Mouse (Mus musculus) neural tube, embryonic 11.5 days (tissue): ENCODE data around the gene Gm28048. TPM values are rescaled to one million over a fixed set of nuclear protein-coding genes. Genes with fewer than 3 reads are reported as not detected.

Experiments
- ATAC-seq: fragments of 200-750 bp; cut with Nextera tagmentation; 2 replicates; pipeline ENCODE4 v1.8.0; 2017; ENCODE audit warnings: moderate number of reproducible peaks, mild to moderate bottlenecking, moderate TSS enrichment, moderate library complexity; ENCODE audit not compliant: insufficient read depth, low FRiP score, low TSS enrichment
- DNase-seq: peaks from one replicate; pipeline ENCODE4 v3.0.0-alpha.2; 2015; ENCODE audit warnings: low spot score
- H3K27ac ChIP-seq: fragments of 300-500 bp; sonication (generic); 2 replicates; pipeline ENCODE4 v1.5.1; 2014; ENCODE audit warnings: low read depth, mild to moderate bottlenecking, low read length
- H3K27me3 ChIP-seq: fragments of 300-500 bp; sonication (generic); 2 replicates; pipeline ENCODE4 v1.6.1; 2014; ENCODE audit warnings: mild to moderate bottlenecking, low read length, mixed read lengths; ENCODE audit not compliant: control insufficient read depth, insufficient read depth
- H3K36me3 ChIP-seq: fragments of 300-500 bp; sonication (generic); 2 replicates; pipeline ENCODE4 v1.6.1; 2014; ENCODE audit warnings: mild to moderate bottlenecking, low read length, moderate library complexity, mixed read lengths; ENCODE audit not compliant: control insufficient read depth, insufficient read depth
- H3K4me1 ChIP-seq: fragments of 300-500 bp; sonication (generic); 2 replicates; pipeline ENCODE4 v1.6.1; 2014; ENCODE audit warnings: low read length, mixed read lengths; ENCODE audit not compliant: control insufficient read depth, insufficient read depth
- H3K4me2 ChIP-seq: fragments of 300-500 bp; sonication (generic); 2 replicates; pipeline ENCODE4 v1.6.1; 2014; ENCODE audit warnings: low read depth, mild to moderate bottlenecking, moderate library complexity
- H3K4me3 ChIP-seq: fragments of 300-500 bp; sonication (generic); 2 replicates; pipeline ENCODE4 v1.5.1; 2014; ENCODE audit warnings: low read depth, low read length
- H3K9ac ChIP-seq: fragments of 300-500 bp; sonication (generic); 2 replicates; pipeline ENCODE4 v1.6.1; 2014; ENCODE audit warnings: mild to moderate bottlenecking, low read length
- H3K9me3 ChIP-seq: fragments of 300-500 bp; sonication (generic); 2 replicates; pipeline ENCODE4 v1.6.1; 2016; ENCODE audit warnings: low read length; ENCODE audit not compliant: control insufficient read depth
- WGBS: fragments of 180-500 bp; shearing (Covaris S2); extraction: QIAGEN DNeasy Blood & Tissue Kit; methylation state at CpG from one replicate; pipeline ENCODE4 v1.1.7; 2014; 5-methylcytosine and 5-hydroxymethylcytosine counted together
- polyA plus RNA-seq: library from polyadenylated mRNA; unstranded; fragments of >200 nt; fragmentation: Nextera tagmentation; extraction: Ambion mirVana; gene quantifications from 2 replicates; pipeline ENCODE4 v1.2.1, GENCODE M21; 2014

Gene Gm28048
- polyA plus RNA-seq, 1 experiment from 2014 or later: 5.9 TPM

DNA sequence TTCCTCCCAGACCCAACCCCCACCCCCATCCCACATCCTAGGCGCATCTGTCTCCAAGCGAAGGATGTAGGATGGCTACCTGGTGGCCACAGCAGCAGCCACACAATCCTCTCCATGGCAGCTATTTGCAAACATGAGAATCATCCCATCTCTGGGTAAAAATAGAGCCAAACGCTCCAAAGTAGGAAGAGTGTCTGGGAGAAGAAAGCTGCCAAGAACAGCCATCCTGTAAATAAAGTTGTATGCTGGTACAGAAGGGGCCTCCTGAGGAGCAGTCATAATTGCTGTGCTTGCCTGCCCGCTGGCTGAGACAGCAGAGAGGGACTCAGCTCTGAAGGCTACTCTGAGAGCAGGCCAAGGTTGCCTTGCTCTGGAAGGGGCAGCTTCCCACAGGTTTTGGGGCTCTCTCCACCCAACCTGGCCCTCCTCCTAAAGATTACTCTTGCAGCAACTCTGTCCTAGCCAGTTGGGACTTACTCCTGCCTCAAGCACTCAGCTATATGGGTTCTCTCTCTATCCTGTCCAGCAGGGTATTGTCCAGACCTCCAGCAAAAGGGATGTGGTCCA, 154.3 kb downstream of the Gm28048 start:
- 85% methylated on average over 4 of the region's 4 CpGs for WGBS
- Histone ChIP-seq H3K4me3 (no peak overlapping the region), H3K27me3 (no peaks in the 10 kb centered on the region), H3K36me3 (no peaks in the 10 kb centered on the region), H3K4me1 (no peaks in the 10 kb centered on the region), H3K27ac (no peak overlapping the region), H3K9me3 (no peaks in the 10 kb centered on the region), H3K4me2 (no peak overlapping the region), H3K9ac (no peak overlapping the region)
- ATAC-seq (no peak), DNase-seq (no peak)

- Histone ChIP-seq H3K27me3 (no peaks in the 10 kb centered on the region), H3K36me3 (no peaks in the 10 kb centered on the region), H3K4me2 (no peak overlapping the region), H3K4me3 (no peak overlapping the region), H3K9ac (no peak overlapping the region), H3K4me1 (no peaks in the 10 kb centered on the region), H3K27ac (no peak overlapping the region), H3K9me3 (no peaks in the 10 kb centered on the region)
- ATAC-seq (no peak), DNase-seq (no peak)
- 88% methylated on average over 6 of the region's 6 CpGs for WGBS
Measured at GRCm38 (mm10) chr11:22826665-22827064, 155.2 kb downstream of the Gm28048 start.

DNA sequence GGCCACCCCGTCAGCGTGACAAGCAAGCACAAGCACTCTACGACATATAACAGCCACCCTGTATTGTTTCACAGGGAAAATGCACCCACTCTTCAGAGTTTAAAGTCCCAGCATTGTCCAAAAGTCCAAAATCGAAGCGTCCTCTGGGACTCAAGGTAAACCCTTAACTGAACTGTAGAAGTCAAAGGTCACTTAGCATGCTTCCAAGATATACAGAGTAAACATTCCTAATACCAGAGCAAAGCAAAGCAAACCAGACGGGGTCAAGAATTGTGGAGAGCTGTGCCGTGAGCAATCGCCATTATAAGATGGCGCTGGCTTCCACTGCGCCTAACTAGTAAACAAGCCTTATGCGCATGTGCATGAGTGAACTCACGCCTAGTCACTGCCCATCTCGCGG, 155.8 kb downstream of the Gm28048 start:
- Histone ChIP-seq H3K27ac (no peak overlapping the region), H3K4me1 (no peaks in the 10 kb centered on the region), H3K27me3 (no peaks in the 10 kb centered on the region), H3K4me3 (no peak overlapping the region), H3K36me3 (no peaks in the 10 kb centered on the region), H3K4me2 (no peak overlapping the region), H3K9ac (no peak overlapping the region), H3K9me3 (no peaks in the 10 kb centered on the region)
- ATAC-seq (no peak), DNase-seq (no peak)
- WGBS: 91% methylated on average over 14 of the region's 14 CpGs

- H3K9ac ChIP-seq: no peak overlapping the region
- no peaks in the 10 kb centered on the region for H3K27me3 ChIP-seq
- ATAC-seq (no peak), DNase-seq (no peak)
- H3K9me3 ChIP-seq: no peaks in the 10 kb centered on the region
- no peak overlapping the region for H3K27ac ChIP-seq
- H3K4me3 ChIP-seq: no peak overlapping the region
- no peaks in the 10 kb centered on the region for H3K36me3 ChIP-seq
- H3K4me1 ChIP-seq: no peaks in the 10 kb centered on the region
- WGBS: 93% methylated on average over 1 of the region's 1 CpGs
- H3K4me2 ChIP-seq: no peak overlapping the region
Measured at GRCm38 (mm10) chr11:22825548-22825947, 156.3 kb downstream of the Gm28048 start.

DNA sequence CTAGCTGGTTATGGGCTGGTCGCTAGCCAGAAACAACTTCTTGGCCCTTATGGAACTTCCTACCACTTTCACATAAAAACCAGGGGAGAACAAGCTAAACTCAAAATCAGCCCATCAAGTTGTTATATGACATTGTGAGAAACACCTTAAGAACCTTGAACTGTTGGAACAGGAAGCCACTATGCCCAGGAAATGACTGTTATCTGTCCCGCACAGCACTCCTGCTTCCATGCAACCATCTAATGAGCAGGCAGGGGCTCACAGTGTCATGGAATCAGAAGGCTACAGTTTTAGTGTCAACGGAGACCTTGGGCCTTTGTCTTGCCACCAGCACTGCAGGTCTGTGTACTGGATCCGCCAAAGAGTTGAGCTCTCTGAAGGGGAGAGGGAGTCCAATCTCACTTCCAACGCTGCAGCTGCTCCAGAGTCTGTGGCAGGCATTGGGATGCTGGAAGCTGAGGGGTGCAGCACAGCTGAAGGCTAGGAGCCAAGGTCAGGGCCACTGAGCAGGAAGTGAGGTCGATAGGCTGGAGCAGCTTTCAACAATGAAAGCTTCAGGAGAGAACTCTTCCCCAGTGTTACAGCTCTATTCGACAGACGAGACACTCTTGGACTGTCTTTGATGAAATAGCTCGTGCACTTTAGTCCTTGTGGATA, 157.7 kb downstream of the Gm28048 start:
- Histone ChIP-seq H3K9ac (no peak overlapping the region), H3K4me2 (no peak overlapping the region), H3K4me3 (no peak overlapping the region), H3K4me1 (no peaks in the 10 kb centered on the region), H3K9me3 (no peaks in the 10 kb centered on the region), H3K36me3 (no peaks in the 10 kb centered on the region), H3K27me3 (no peaks in the 10 kb centered on the region), H3K27ac (no peak overlapping the region)
- DNase-seq: no peak
- ATAC-seq: no peak
- 87% methylated on average over 9 of the region's 9 CpGs for WGBS

GRCm38 (mm10) chr11:22821243-22821642, 160.6 kb downstream of the Gm28048 start:
- Histone ChIP-seq H3K9ac (no peak overlapping the region), H3K36me3 (no peaks in the 10 kb centered on the region), H3K4me2 (no peak overlapping the region), H3K27ac (no peak overlapping the region), H3K9me3 (no peaks in the 10 kb centered on the region), H3K4me3 (no peak overlapping the region), H3K27me3 (no peaks in the 10 kb centered on the region), H3K4me1 (no peaks in the 10 kb centered on the region)
- DNase-seq (no peak), ATAC-seq (no peak)
- WGBS: 90% methylated on average over 3 of the region's 3 CpGs

- ATAC-seq: no peak
- 71% methylated on average over 5 of the region's 5 CpGs for WGBS
Measured at GRCm38 (mm10) chr11:22818371-22818770, 163.5 kb downstream of the Gm28048 start.

DNA sequence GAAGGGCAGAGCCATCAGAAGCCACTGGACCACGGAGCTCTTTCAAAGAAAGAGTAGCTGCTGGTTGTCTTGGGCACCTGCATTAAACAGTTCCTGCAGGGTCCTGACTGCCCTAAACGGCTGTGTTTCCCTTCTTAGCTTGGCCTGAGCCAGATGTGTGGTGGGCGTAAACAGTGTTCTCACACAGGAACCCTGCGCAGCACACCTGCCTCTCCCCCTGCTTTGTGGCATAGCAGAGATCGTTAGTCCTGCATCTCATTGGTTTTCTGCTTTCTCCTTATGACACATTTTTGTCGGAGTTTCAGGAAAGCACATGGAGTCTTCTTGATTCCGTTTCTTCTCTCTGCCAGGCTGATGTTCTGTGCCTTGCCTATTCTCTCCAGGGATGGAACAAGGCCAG, 166.0 kb downstream of the Gm28048 start:
- DNase-seq (no peak), ATAC-seq (no peak)
- Histone ChIP-seq H3K9me3 (no peaks in the 10 kb centered on the region), H3K36me3 (no peaks in the 10 kb centered on the region), H3K4me2 (no peak overlapping the region), H3K27me3 (no peaks in the 10 kb centered on the region), H3K4me1 (no peaks in the 10 kb centered on the region), H3K4me3 (no peak overlapping the region), H3K27ac (no peak overlapping the region), H3K9ac (no peak overlapping the region)
- 89% methylated on average over 7 of the region's 7 CpGs for WGBS

More at GRCm38 (mm10) chr11:22818371-22818770, 163.5 kb downstream of the Gm28048 start:
- Histone ChIP-seq H3K9ac (no peak overlapping the region), H3K36me3 (no peaks in the 10 kb centered on the region), H3K9me3 (no peaks in the 10 kb centered on the region), H3K4me1 (no peaks in the 10 kb centered on the region), H3K4me2 (no peak overlapping the region), H3K27ac (no peak overlapping the region), H3K4me3 (no peak overlapping the region), H3K27me3 (no peaks in the 10 kb centered on the region)
- no peak for DNase-seq

DNA sequence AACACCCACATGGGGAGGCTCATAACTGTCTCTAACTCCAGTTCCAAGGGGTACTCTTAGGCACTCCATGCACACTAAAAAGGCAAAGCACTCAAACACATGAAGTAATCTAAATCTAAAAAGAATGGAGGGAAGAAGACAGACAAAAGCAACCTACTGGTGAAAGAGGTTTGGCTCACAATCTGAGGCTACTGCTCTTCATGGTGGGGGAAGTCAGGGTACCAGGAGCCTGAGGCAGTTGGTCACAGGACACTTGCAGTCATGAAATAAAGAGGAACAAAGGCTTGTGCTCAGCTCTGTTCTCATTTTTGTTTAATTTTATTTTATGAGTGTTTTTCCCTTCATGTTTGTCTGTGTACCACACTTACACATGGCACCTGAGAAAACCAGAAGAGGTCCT, 166.7 kb downstream of the Gm28048 start:
- Histone ChIP-seq H3K36me3 (no peaks in the 10 kb centered on the region), H3K27me3 (no peaks in the 10 kb centered on the region), H3K9ac (no peak overlapping the region), H3K4me1 (no peaks in the 10 kb centered on the region), H3K9me3 (no peaks in the 10 kb centered on the region), H3K4me3 (no peak overlapping the region), H3K4me2 (no peak overlapping the region), H3K27ac (no peak overlapping the region)
- ATAC-seq (no peak), DNase-seq (no peak)
